Mouse (Mus musculus) neural tube, embryonic 11.5 days (tissue): ENCODE results near the gene Ube2b. TPM values are rescaled to one million over a fixed set of nuclear protein-coding genes. Genes with fewer than 3 reads are reported as not detected.

Source experiments
- ATAC-seq: fragments of 200-750 bp; cut with Nextera tagmentation; 2 replicates; pipeline ENCODE4 v1.8.0; 2017; ENCODE audit warnings: moderate number of reproducible peaks, mild to moderate bottlenecking, moderate TSS enrichment, moderate library complexity; ENCODE audit not compliant: insufficient read depth, low FRiP score, low TSS enrichment
- DNase-seq: peaks from one replicate; pipeline ENCODE4 v3.0.0-alpha.2; 2015; ENCODE audit warnings: low spot score
- H3K27ac ChIP-seq: fragments of 300-500 bp; sonication (generic); 2 replicates; pipeline ENCODE4 v1.5.1; 2014; ENCODE audit warnings: low read depth, mild to moderate bottlenecking, low read length
- H3K27me3 ChIP-seq: fragments of 300-500 bp; sonication (generic); 2 replicates; pipeline ENCODE4 v1.6.1; 2014; ENCODE audit warnings: mild to moderate bottlenecking, low read length, mixed read lengths; ENCODE audit not compliant: control insufficient read depth, insufficient read depth
- H3K36me3 ChIP-seq: fragments of 300-500 bp; sonication (generic); 2 replicates; pipeline ENCODE4 v1.6.1; 2014; ENCODE audit warnings: mild to moderate bottlenecking, low read length, moderate library complexity, mixed read lengths; ENCODE audit not compliant: control insufficient read depth, insufficient read depth
- H3K4me1 ChIP-seq: fragments of 300-500 bp; sonication (generic); 2 replicates; pipeline ENCODE4 v1.6.1; 2014; ENCODE audit warnings: low read length, mixed read lengths; ENCODE audit not compliant: control insufficient read depth, insufficient read depth
- H3K4me2 ChIP-seq: fragments of 300-500 bp; sonication (generic); 2 replicates; pipeline ENCODE4 v1.6.1; 2014; ENCODE audit warnings: low read depth, mild to moderate bottlenecking, moderate library complexity
- H3K4me3 ChIP-seq: fragments of 300-500 bp; sonication (generic); 2 replicates; pipeline ENCODE4 v1.5.1; 2014; ENCODE audit warnings: low read depth, low read length
- H3K9ac ChIP-seq: fragments of 300-500 bp; sonication (generic); 2 replicates; pipeline ENCODE4 v1.6.1; 2014; ENCODE audit warnings: mild to moderate bottlenecking, low read length
- H3K9me3 ChIP-seq: fragments of 300-500 bp; sonication (generic); 2 replicates; pipeline ENCODE4 v1.6.1; 2016; ENCODE audit warnings: low read length; ENCODE audit not compliant: control insufficient read depth
- WGBS: fragments of 180-500 bp; shearing (Covaris S2); extraction: QIAGEN DNeasy Blood & Tissue Kit; methylation state at CpG from one replicate; pipeline ENCODE4 v1.1.7; 2014; 5-methylcytosine and 5-hydroxymethylcytosine counted together
- polyA plus RNA-seq: library from polyadenylated mRNA; unstranded; fragments of >200 nt; fragmentation: Nextera tagmentation; extraction: Ambion mirVana; gene quantifications from 2 replicates; pipeline ENCODE4 v1.2.1, GENCODE M21; 2014

Gene Ube2b
- polyA plus RNA-seq, 1 experiment from 2014 or later, result 178 TPM

- no peak overlapping the region for H3K4me2 ChIP-seq
- H3K36me3 ChIP-seq, result no peaks in the 10 kb centered on the region
- ATAC-seq (no peak), DNase-seq (no peak)
- no peak overlapping the region for H3K4me3 ChIP-seq
- H3K9me3 ChIP-seq, result no peaks in the 10 kb centered on the region
- no peak overlapping the region for H3K9ac ChIP-seq
- no peaks in the 10 kb centered on the region for H3K27me3 ChIP-seq
- no peak overlapping the region for H3K27ac ChIP-seq
- WGBS, result 67% methylated on average over 11 of the region's 11 CpGs
- no peaks in the 10 kb centered on the region for H3K4me1 ChIP-seq
Measured at GRCm38 (mm10) chr11:51960967-51961471, 39.5 kb downstream of the Ube2b start.

- H3K4me1 ChIP-seq, result no peaks in the 10 kb centered on the region
- ATAC-seq (no peak), DNase-seq (no peak)
- no peak overlapping the region for H3K4me3 ChIP-seq
- no peak overlapping the region for H3K9ac ChIP-seq
- WGBS, result 93% methylated on average over 4 of the region's 4 CpGs
- H3K4me2 ChIP-seq, result no peak overlapping the region
- no peaks in the 10 kb centered on the region for H3K36me3 ChIP-seq
- no peaks in the 10 kb centered on the region for H3K9me3 ChIP-seq
- no peaks in the 10 kb centered on the region for H3K27me3 ChIP-seq
- H3K27ac ChIP-seq, result no peak overlapping the region
Measured at GRCm38 (mm10) chr11:51960061-51960460, 40.5 kb downstream of the Ube2b start.

- Histone ChIP-seq H3K27me3 (no peaks in the 10 kb centered on the region), H3K4me1 (no peaks in the 10 kb centered on the region), H3K27ac (no peak overlapping the region), H3K9ac (no peak overlapping the region), H3K4me3 (no peak overlapping the region), H3K9me3 (no peaks in the 10 kb centered on the region), H3K36me3 (no peaks in the 10 kb centered on the region), H3K4me2 (no peak overlapping the region)
- ATAC-seq (no peak), DNase-seq (no peak)
- WGBS, result 89% methylated on average over 5 of the region's 5 CpGs
Measured at GRCm38 (mm10) chr11:51959511-51959910, 41.1 kb downstream of the Ube2b start.

GRCm38 (mm10) chr11:51957760-51958159 lies 42.8 kb downstream of the Ube2b start:
- Histone ChIP-seq H3K4me3 (no peak overlapping the region), H3K4me2 (no peak overlapping the region), H3K27ac (no peak overlapping the region), H3K36me3 (no peaks in the 10 kb centered on the region), H3K9ac (no peak overlapping the region), H3K27me3 (no peaks in the 10 kb centered on the region), H3K9me3 (no peaks in the 10 kb centered on the region), H3K4me1 (no peaks in the 10 kb centered on the region)
- 88% methylated on average over 4 of the region's 4 CpGs for WGBS
- DNase-seq (no peak), ATAC-seq (no peak)

- DNase-seq (no peak), ATAC-seq (no peak)
- Histone ChIP-seq H3K27me3 (no peaks in the 10 kb centered on the region), H3K4me2 (no peak overlapping the region), H3K4me3 (no peak overlapping the region), H3K9me3 (no peaks in the 10 kb centered on the region), H3K9ac (no peak overlapping the region), H3K27ac (no peak overlapping the region), H3K4me1 (no peaks in the 10 kb centered on the region), H3K36me3 (no peaks in the 10 kb centered on the region)
- WGBS, result 83% methylated on average over 9 of the region's 9 CpGs
Measured at GRCm38 (mm10) chr11:51956112-51956511, 44.5 kb downstream of the Ube2b start.

GRCm38 (mm10) chr11:51951861-51952420 lies 48.6 kb downstream of the Ube2b start:
- H3K4me3 ChIP-seq, result no peak overlapping the region
- H3K4me1 ChIP-seq, result no peaks in the 10 kb centered on the region
- H3K27me3 ChIP-seq, result no peaks in the 10 kb centered on the region
- H3K36me3 ChIP-seq, result no peaks in the 10 kb centered on the region
- H3K4me2 ChIP-seq, result no peak overlapping the region
- ATAC-seq (no peak), DNase-seq (no peak)
- whole genome bisulfite sequencing, result 66% methylated on average over 5 of the region's 5 CpGs
- H3K9me3 ChIP-seq, result no peaks in the 10 kb centered on the region
- H3K27ac ChIP-seq, result no peak overlapping the region
- H3K9ac ChIP-seq, result no peak overlapping the region

GRCm38 (mm10) chr11:51949919-51950318 lies 50.6 kb downstream of the Ube2b start:
- no peak for ATAC-seq
- H3K4me3 ChIP-seq, result no peak overlapping the region
- H3K27ac ChIP-seq, result no peak overlapping the region
- no peaks in the 10 kb centered on the region for H3K9me3 ChIP-seq
- DNase-seq, result no peak
- no peaks in the 10 kb centered on the region for H3K4me1 ChIP-seq
- no peak overlapping the region for H3K4me2 ChIP-seq
- WGBS, result 94% methylated on average over 9 of the region's 9 CpGs
- no peaks in the 10 kb centered on the region for H3K36me3 ChIP-seq
- no peaks in the 10 kb centered on the region for H3K27me3 ChIP-seq
- no peak overlapping the region for H3K9ac ChIP-seq

GRCm38 (mm10) chr11:51949155-51949840 lies 51.3 kb downstream of the Ube2b start:
- no peaks in the 10 kb centered on the region for H3K4me1 ChIP-seq
- no peak overlapping the region for H3K27ac ChIP-seq
- ATAC-seq (no peak), DNase-seq (no peak)
- no peaks in the 10 kb centered on the region for H3K36me3 ChIP-seq
- WGBS, result 85% methylated on average over 9 of the region's 9 CpGs
- no peaks in the 10 kb centered on the region for H3K9me3 ChIP-seq
- H3K4me3 ChIP-seq, result no peak overlapping the region
- H3K4me2 ChIP-seq, result no peak overlapping the region
- no peaks in the 10 kb centered on the region for H3K27me3 ChIP-seq
- no peak overlapping the region for H3K9ac ChIP-seq

GRCm38 (mm10) chr11:51946144-51946543 lies 54.4 kb downstream of the Ube2b start:
- Histone ChIP-seq H3K4me2 (no peak overlapping the region), H3K27ac (no peak overlapping the region), H3K4me1 (0 out of 2 replicates have a peak, but pooled peaks cover 3% of the 10 kb centered on the region), H3K4me3 (no peak overlapping the region), H3K9ac (no peak overlapping the region), H3K9me3 (no peaks in the 10 kb centered on the region), H3K36me3 (no peaks in the 10 kb centered on the region), H3K27me3 (no peaks in the 10 kb centered on the region)
- 73% methylated on average over 6 of the region's 6 CpGs for WGBS
- DNase-seq, result no peak
- ATAC-seq, result no peak
